Mouse (Mus musculus) liver, embryonic 15.5 days (tissue): ENCODE data around the gene AA792892. TPM values are rescaled to one million over a fixed set of nuclear protein-coding genes. Genes with fewer than 3 reads are reported as not detected.
"Not testable (repeated sequence)": the region's sequence is repeated elsewhere in the genome, so short reads cannot be mapped to it uniquely, and the experiment has no call there.

ENCODE experiments used
- ATAC-seq: fragments of 200-750 bp; cut with Nextera tagmentation; 2 replicates; pipeline ENCODE4 v1.8.0; 2017; ENCODE audit warnings: moderate number of reproducible peaks, mild to moderate bottlenecking, moderate library complexity; ENCODE audit not compliant: insufficient read depth
- H3K27ac ChIP-seq: fragments of 300-500 bp; sonication (generic); replicated peaks from 2 replicates; pipeline ENCODE4 v1.5.1; 2015; ENCODE audit warnings: mild to moderate bottlenecking, inconsistent platforms
- H3K27me3 ChIP-seq: fragments of 300-500 bp; sonication (generic); 2 replicates; pipeline ENCODE4 v1.6.1; 2015; ENCODE audit warnings: mild to moderate bottlenecking, inconsistent platforms
- H3K36me3 ChIP-seq: fragments of 300-500 bp; sonication (generic); replicated peaks from 2 replicates; pipeline ENCODE4 v1.6.1; 2015; ENCODE audit warnings: moderate library complexity, mild to moderate bottlenecking, inconsistent platforms
- H3K4me1 ChIP-seq: fragments of 300-500 bp; sonication (generic); replicated peaks from 2 replicates; pipeline ENCODE4 v1.6.1; 2015; ENCODE audit warnings: inconsistent platforms
- H3K4me2 ChIP-seq: fragments of 300-500 bp; sonication (generic); 2 replicates; pipeline ENCODE4 v1.6.1; 2015; ENCODE audit warnings: moderate library complexity, mild to moderate bottlenecking, inconsistent platforms
- H3K4me3 ChIP-seq: fragments of 300-500 bp; sonication (generic); replicated peaks from 2 replicates; pipeline ENCODE4 v1.5.1; 2015; ENCODE audit warnings: mild to moderate bottlenecking, inconsistent platforms
- H3K9ac ChIP-seq: fragments of 300-500 bp; sonication (generic); 2 replicates; pipeline ENCODE4 v1.6.1; 2015; ENCODE audit warnings: moderate library complexity, mild to moderate bottlenecking, inconsistent platforms
- H3K9me3 ChIP-seq: fragments of 300-500 bp; sonication (generic); replicated peaks from 2 replicates; pipeline ENCODE4 v1.6.1; 2016; ENCODE audit warnings: inconsistent platforms
- WGBS: fragments of 180-500 bp; shearing (Covaris S2); methylation state at CpG from one replicate; pipeline ENCODE4 v1.1.7; 2015; ENCODE audit warnings: mixed read lengths; ENCODE audit not compliant: insufficient replicate concordance; 5-methylcytosine and 5-hydroxymethylcytosine counted together
- polyA plus RNA-seq: library from polyadenylated mRNA; unstranded; fragments of >200 nt; fragmentation: Nextera tagmentation; extraction: Ambion mirVana; gene quantifications from 2 replicates; pipeline ENCODE4 v1.2.1, GENCODE M21; 2015

AA792892 gene
- not detected in 2 replicates for polyA plus RNA-seq

DNA sequence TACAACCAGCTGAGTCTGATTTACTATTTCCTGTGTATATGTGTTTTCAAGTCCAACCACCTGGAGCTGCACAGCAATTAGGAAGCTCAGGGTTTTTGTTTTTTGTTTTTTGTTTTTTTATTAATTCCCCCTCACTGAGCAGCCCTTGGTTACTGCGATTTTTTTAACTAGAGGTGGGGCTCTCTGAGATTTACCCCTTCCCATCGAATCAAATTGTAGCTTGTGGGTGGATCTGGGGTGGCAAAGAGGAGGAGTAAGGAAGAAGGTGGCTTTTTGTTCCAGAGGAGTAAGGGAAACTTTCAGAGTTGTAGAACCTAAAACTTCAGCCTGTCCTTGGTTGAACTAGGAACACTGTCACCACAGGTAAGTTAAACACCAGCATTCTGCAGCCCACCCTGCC lies at the start of gene AA792892:
Gene AA792892 (plus strand): TSS at position 301 of the 400 bp plus-strand sequence.
- not testable (repeated sequence) for H3K9me3 ChIP-seq, H3K4me3 ChIP-seq, H3K27ac ChIP-seq, H3K27me3 ChIP-seq, H3K4me1 ChIP-seq, H3K36me3 ChIP-seq, H3K9ac ChIP-seq, H3K4me2 ChIP-seq, ATAC-seq
- WGBS, result no CpG with 5 or more reads among the region's 2 CpGs

DNA sequence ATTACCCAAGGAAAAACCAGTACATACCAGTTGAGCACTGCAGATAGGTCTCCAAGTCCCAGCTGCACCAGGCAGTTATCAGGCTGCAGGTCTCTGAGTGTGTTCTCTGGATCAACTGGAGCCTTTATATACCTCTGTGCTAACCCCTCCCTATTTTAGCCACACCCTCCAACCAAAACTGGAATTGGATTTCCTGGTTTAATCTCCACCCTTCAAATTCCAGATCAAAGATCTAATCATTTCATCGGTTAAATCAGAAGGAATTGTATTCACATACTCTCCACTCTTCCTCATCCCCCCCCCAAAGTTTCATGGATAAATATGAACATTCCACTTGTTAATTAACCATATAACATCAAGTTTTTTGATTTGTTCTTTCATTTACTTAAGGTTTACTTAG lies 32.9 kb upstream of the AA792892 start, which contains the start of gene A430089I19Rik:
Gene A430089I19Rik (minus strand): TSS at position 101 of the 400 bp plus-strand sequence.
- H3K4me1 ChIP-seq, H3K4me3 ChIP-seq, H3K36me3 ChIP-seq, H3K27me3 ChIP-seq, H3K9me3 ChIP-seq, H3K9ac ChIP-seq, ATAC-seq, H3K4me2 ChIP-seq, H3K27ac ChIP-seq: not testable (repeated sequence)
- 72% methylated on average over 1 of the region's 1 CpGs for WGBS

DNA sequence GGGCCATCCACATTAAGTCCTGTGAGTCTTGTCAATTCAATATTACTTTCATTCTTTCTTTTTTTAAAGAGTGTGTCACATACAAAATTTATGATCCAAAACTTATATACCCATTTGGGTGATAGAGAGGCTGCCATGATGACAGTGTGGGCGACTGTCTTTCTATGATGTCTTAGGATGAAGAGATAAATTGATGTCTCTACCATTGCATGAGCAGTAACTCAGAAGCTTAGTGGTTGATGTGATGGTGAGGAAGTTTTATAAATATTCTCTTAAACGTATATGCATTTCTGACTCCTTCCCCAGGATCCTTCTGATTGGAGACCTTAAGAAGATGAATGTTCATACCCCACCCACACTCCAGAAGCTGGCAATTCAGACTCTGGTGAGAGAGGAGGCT lies 25.4 kb upstream of the AA792892 start, which contains the start of gene Gm6502:
Gene Gm6502 (plus strand): TSS at position 301 of the 400 bp plus-strand sequence.
- not testable (repeated sequence) for H3K27ac ChIP-seq, H3K4me2 ChIP-seq
- WGBS, result no CpG with 5 or more reads among the region's 2 CpGs

More for the DNA sequence above, 25.4 kb upstream of the AA792892 start, which contains the start of gene Gm6502:
- not testable (repeated sequence) for H3K9me3 ChIP-seq, ATAC-seq, H3K27me3 ChIP-seq, H3K36me3 ChIP-seq, H3K4me1 ChIP-seq, H3K4me3 ChIP-seq, H3K9ac ChIP-seq

Other genes starting within 250 kb of the AA792892 start
- not detected in 2 replicates for gene Gm3106, start 121.7 kb upstream of the AA792892 start, polyA plus RNA-seq
- not detected in 2 replicates for gene A430089I19Rik, start 33.0 kb upstream of the AA792892 start, polyA plus RNA-seq
- gene Gm6502, start 25.3 kb upstream of the AA792892 start, polyA plus RNA-seq, result not detected in 2 replicates
- gene Gm7682, start 106.0 kb downstream of the AA792892 start, polyA plus RNA-seq, result not detected in 2 replicates
- gene Gm3139, start 186.5 kb downstream of the AA792892 start, polyA plus RNA-seq, result not detected in 2 replicates